Mouse (Mus musculus) stomach, postnatal 0 days (tissue): ENCODE results near the gene Ubr4.

Source experiments
- CTCF ChIP-seq: IDR thresholded peaks from 2 replicates; pipeline ENCODE4 v1.5.1; 2016; ENCODE audit warnings: antibody characterized with exemption, low read depth, mild to moderate bottlenecking, moderate library complexity
- EP300 ChIP-seq: optimal IDR thresholded peaks from 2 replicates; pipeline ENCODE3; 2016; ENCODE audit warnings: antibody characterized with exemption

- TF ChIP-seq CTCF (peak; percentile 52), EP300 (no peak)
Observed at GRCm38 (mm10) chr4:139477983-139478382, 125.6 kb downstream of the Ubr4 start.
